Mouse (Mus musculus): ENCODE data around the gene Orai3.

GRCm38 (mm10) chr7:127817776-127818175, 48.2 kb downstream of the Orai3 start:
- TF ChIP-seq MAX (IDR thresholded peaks at IDR 0.05; ENCODE audit: low read length) (no peak), JUN (IDR thresholded peaks at IDR 0.05; ENCODE audit: insufficient read depth, low read depth, low read length) (no peak), UBTF (IDR thresholded peaks at IDR 0.05; ENCODE audit: low read depth, low read length) (no peak), BHLHE40 (IDR thresholded peaks at IDR 0.05; ENCODE audit: low read depth, low read length) (no peak), POLR2A (IDR thresholded peaks at IDR 0.05; ENCODE audit: low read depth, low read length) (no peak), E2F4 (IDR thresholded peaks at IDR 0.05; ENCODE audit: insufficient replicate concordance, low read depth, low read length) (no peak)

Data from CH12.LX (cell line).